Mouse (Mus musculus) kidney, adult 2 months (tissue): ENCODE measurements at regions not wholly inside any gene's neighbourhood (a gene's known extent, or its start where the extent isn't known, plus 50 kb on each side); places are given as distances from the start of the nearest gene placed in this dataset.

Experiments
- CTCF ChIP-seq: fragments of 200-500 bp; conservative IDR thresholded peaks from 2 replicates; pipeline ENCODE4 v1.5.1; 2011; ENCODE audit warnings: low read depth, mild to moderate bottlenecking, control low read depth, low read length, moderate library complexity, mixed read lengths; ENCODE audit not compliant: insufficient read depth, insufficient read length
- POLR2A ChIP-seq: fragments of 200-500 bp; IDR thresholded peaks from one replicate; pipeline ENCODE4 v1.6.1; 2011; ENCODE audit warnings: low read depth, low read length, control low read depth

DNA sequence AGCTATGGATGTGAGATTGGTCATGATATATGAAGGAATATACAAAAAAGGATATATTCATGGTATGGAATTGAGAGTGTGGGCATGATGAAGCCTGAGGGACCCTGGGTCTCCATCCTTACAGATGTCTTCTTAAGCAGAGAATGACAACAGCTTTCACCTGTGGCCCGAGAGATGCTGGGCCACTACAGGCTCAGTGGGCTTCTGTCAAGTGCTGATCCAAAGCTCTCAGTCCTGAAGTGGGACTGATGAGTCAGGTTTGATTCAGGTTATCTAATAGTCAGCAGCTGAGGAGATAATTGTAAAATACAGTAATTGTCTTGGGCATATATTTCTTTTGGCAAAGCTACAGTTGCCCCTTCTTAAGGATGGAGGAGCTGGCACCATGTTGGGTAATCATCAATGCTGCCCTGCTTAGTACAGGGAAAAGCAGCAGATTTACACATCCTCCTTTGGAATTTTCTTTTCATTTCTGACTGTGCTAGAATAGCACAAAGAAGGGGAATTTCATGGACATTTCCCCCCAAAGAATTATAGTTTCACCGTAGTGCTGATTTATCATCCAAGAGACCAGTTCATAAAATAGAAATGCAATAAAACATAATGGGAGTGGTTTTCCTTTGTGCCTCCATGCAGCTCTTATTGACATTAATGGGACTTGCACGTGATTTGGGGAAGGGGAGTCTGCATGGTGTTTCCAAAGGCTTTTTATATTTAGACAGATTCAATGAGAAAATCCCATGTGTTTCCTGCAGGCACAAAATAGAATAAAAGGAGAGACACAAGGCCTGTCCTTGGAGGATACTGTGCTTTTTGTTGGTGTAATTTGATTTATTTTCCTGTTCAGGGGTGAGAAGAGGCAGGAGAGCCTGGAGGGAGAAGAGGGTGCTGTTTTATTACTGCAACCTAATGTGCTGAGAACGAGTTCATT is 452.6 kb upstream of the Nrsn1 start:
- TF ChIP-seq CTCF: no peak
- TF ChIP-seq POLR2A: no peak
